Mouse (Mus musculus): ENCODE data around the gene St7.

GRCm38 (mm10) chr6:17978881-17979280 is 286.1 kb downstream of the St7 start:
- TF ChIP-seq CTCF (IDR thresholded peaks at IDR 0.05; ENCODE audit: low read depth): no peak
- no peak for TF ChIP-seq EP300 (IDR thresholded peaks at IDR 0.05; ENCODE audit: low read depth)

All from heart, postnatal 0 days (tissue).